Mouse (Mus musculus): Measurements from ENCODE around the gene Padi3. TPM values are rescaled to one million over a fixed set of nuclear protein-coding genes. Genes with fewer than 3 reads are reported as not detected.

Padi3 gene
- polyA plus RNA-seq (2012), result 0.02 TPM in 1 of 2 replicates, not detected in the other

GRCm38 (mm10) chr4:140810458-140811260 lies at the start of gene Padi3:
TSS of gene Padi3 (minus strand) at chr4:140810648.
- Histone ChIP-seq H3K4me3 (replicated peaks) (no peak within 1 kb of the TSS), H3K27me3 (ENCODE audit: control insufficient read depth) (peaks cover 13% of the 10 kb centered on the region), H3K9me3 (ENCODE audit: control insufficient read depth, low read length) (no peaks in the 10 kb centered on the region), H3K36me3 (ENCODE audit: control insufficient read depth) (no peaks in the 10 kb centered on the region), H3K4me1 (ENCODE audit: control insufficient read depth) (peaks cover 56% of the 10 kb centered on the region)
- TF ChIP-seq TAL1 (IDR thresholded peaks at IDR 0.05; ENCODE audit: low read length) (no peak), GATA1 (IDR thresholded peaks at IDR 0.05; ENCODE audit: low read length) (no peak)

GRCm38 (mm10) chr4:140859291-140859690 lies 48.8 kb upstream of the Padi3 start:
- Histone ChIP-seq H3K4me3 (replicated peaks) (peak overlapping the region; percentile 6), H3K4me1 (ENCODE audit: control insufficient read depth) (peaks cover 94% of the 10 kb centered on the region), H3K36me3 (ENCODE audit: control insufficient read depth) (peaks cover 10% of the 10 kb centered on the region), H3K9me3 (ENCODE audit: control insufficient read depth, low read length) (peaks cover 3% of the 10 kb centered on the region), H3K27me3 (ENCODE audit: control insufficient read depth) (peaks cover 2% of the 10 kb centered on the region)
- no peak for TF ChIP-seq TAL1 (IDR thresholded peaks at IDR 0.05; ENCODE audit: low read length)
- TF ChIP-seq GATA1 (IDR thresholded peaks at IDR 0.05; ENCODE audit: low read length), result no peak

- Histone ChIP-seq H3K36me3 (ENCODE audit: control insufficient read depth) (peaks cover 10% of the 10 kb centered on the region), H3K9me3 (ENCODE audit: control insufficient read depth, low read length) (no peaks in the 10 kb centered on the region), H3K4me1 (ENCODE audit: control insufficient read depth) (peaks cover 97% of the 10 kb centered on the region), H3K4me3 (replicated peaks) (no peak overlapping the region), H3K27me3 (ENCODE audit: control insufficient read depth) (peaks cover 2% of the 10 kb centered on the region; the same call in 1 of the 2 replicates)
- no peak for TF ChIP-seq TAL1 (IDR thresholded peaks at IDR 0.05; ENCODE audit: low read length)
- no peak for TF ChIP-seq GATA1 (IDR thresholded peaks at IDR 0.05; ENCODE audit: low read length)
These were observed 47.4 kb upstream of the Padi3 start for GRCm38 (mm10) chr4:140857813-140858212.

GRCm38 (mm10) chr4:140857041-140857440 lies 46.6 kb upstream of the Padi3 start:
- Histone ChIP-seq H3K36me3 (ENCODE audit: control insufficient read depth) (peaks cover 4% of the 10 kb centered on the region), H3K4me3 (replicated peaks) (no peak overlapping the region), H3K27me3 (ENCODE audit: control insufficient read depth) (peaks cover 2% of the 10 kb centered on the region; the same call in 1 of the 2 replicates), H3K9me3 (ENCODE audit: control insufficient read depth, low read length) (no peaks in the 10 kb centered on the region), H3K4me1 (ENCODE audit: control insufficient read depth) (peaks cover 97% of the 10 kb centered on the region)
- no peak for TF ChIP-seq GATA1 (IDR thresholded peaks at IDR 0.05; ENCODE audit: low read length)
- TF ChIP-seq TAL1 (IDR thresholded peaks at IDR 0.05; ENCODE audit: low read length), result no peak

GRCm38 (mm10) chr4:140855151-140855550 lies 44.7 kb upstream of the Padi3 start:
- peak overlapping the region; percentile 47 for H3K4me3 ChIP-seq (replicated peaks)
- peaks cover 2% of the 10 kb centered on the region; the same call in 1 of the 2 replicates for H3K36me3 ChIP-seq (ENCODE audit: control insufficient read depth)
- H3K9me3 ChIP-seq (ENCODE audit: control insufficient read depth, low read length), result no peaks in the 10 kb centered on the region
- peaks cover 8% of the 10 kb centered on the region for H3K27me3 ChIP-seq (ENCODE audit: control insufficient read depth)
- TF ChIP-seq GATA1 (IDR thresholded peaks at IDR 0.05; ENCODE audit: low read length) (peak; percentile 80), TAL1 (IDR thresholded peaks at IDR 0.05; ENCODE audit: low read length) (peak; percentile 75)
- peaks cover 94% of the 10 kb centered on the region for H3K4me1 ChIP-seq (ENCODE audit: control insufficient read depth)

- H3K4me3 ChIP-seq (replicated peaks), result peak overlapping the region; percentile 47
- TF ChIP-seq TAL1 (IDR thresholded peaks at IDR 0.05; ENCODE audit: low read length) (peak; percentile 99), GATA1 (IDR thresholded peaks at IDR 0.05; ENCODE audit: low read length) (peak; percentile 100)
- H3K4me1 ChIP-seq (ENCODE audit: control insufficient read depth), result peaks cover 91% of the 10 kb centered on the region
- peaks cover 12% of the 10 kb centered on the region for H3K27me3 ChIP-seq (ENCODE audit: control insufficient read depth)
- H3K36me3 ChIP-seq (ENCODE audit: control insufficient read depth), result peaks cover 2% of the 10 kb centered on the region; the same call in 1 of the 2 replicates
- no peaks in the 10 kb centered on the region for H3K9me3 ChIP-seq (ENCODE audit: control insufficient read depth, low read length)
These were observed 44.0 kb upstream of the Padi3 start for GRCm38 (mm10) chr4:140854455-140854864.

- TF ChIP-seq GATA1 (IDR thresholded peaks at IDR 0.05; ENCODE audit: low read length) (no peak), TAL1 (IDR thresholded peaks at IDR 0.05; ENCODE audit: low read length) (no peak)
- H3K4me1 ChIP-seq (ENCODE audit: control insufficient read depth), result peaks cover 84% of the 10 kb centered on the region
- H3K9me3 ChIP-seq (ENCODE audit: control insufficient read depth, low read length), result no peaks in the 10 kb centered on the region
- H3K4me3 ChIP-seq (replicated peaks), result no peak overlapping the region
- peaks cover 2% of the 10 kb centered on the region; the same call in 1 of the 2 replicates for H3K36me3 ChIP-seq (ENCODE audit: control insufficient read depth)
- H3K27me3 ChIP-seq (ENCODE audit: control insufficient read depth), result peaks cover 20% of the 10 kb centered on the region
These were observed 43.2 kb upstream of the Padi3 start for GRCm38 (mm10) chr4:140853626-140854025.

- Histone ChIP-seq H3K4me1 (ENCODE audit: control insufficient read depth) (peaks cover 45% of the 10 kb centered on the region), H3K27me3 (ENCODE audit: control insufficient read depth) (peaks cover 55% of the 10 kb centered on the region), H3K9me3 (ENCODE audit: control insufficient read depth, low read length) (no peaks in the 10 kb centered on the region), H3K4me3 (replicated peaks) (no peak overlapping the region), H3K36me3 (ENCODE audit: control insufficient read depth) (no peaks in the 10 kb centered on the region)
- TF ChIP-seq GATA1 (IDR thresholded peaks at IDR 0.05; ENCODE audit: low read length) (no peak), TAL1 (IDR thresholded peaks at IDR 0.05; ENCODE audit: low read length) (no peak)
These were observed 38.9 kb upstream of the Padi3 start for GRCm38 (mm10) chr4:140849310-140849709.

GRCm38 (mm10) chr4:140845666-140846065 lies 35.2 kb upstream of the Padi3 start, which contains the start of gene Padi1:
TSS of gene Padi1 (minus strand) at chr4:140845778.
- Histone ChIP-seq H3K9me3 (ENCODE audit: control insufficient read depth, low read length) (no peaks in the 10 kb centered on the region), H3K27me3 (ENCODE audit: control insufficient read depth) (peaks cover 50% of the 10 kb centered on the region), H3K36me3 (ENCODE audit: control insufficient read depth) (no peaks in the 10 kb centered on the region), H3K4me1 (ENCODE audit: control insufficient read depth) (peaks cover 29% of the 10 kb centered on the region), H3K4me3 (replicated peaks) (no peak within 1 kb of the TSS)
- TF ChIP-seq TAL1 (IDR thresholded peaks at IDR 0.05; ENCODE audit: low read length), result no peak
- no peak for TF ChIP-seq GATA1 (IDR thresholded peaks at IDR 0.05; ENCODE audit: low read length)

Data from erythroblast, embryonic 14.5 days (primary cell).